Mouse (Mus musculus) gastrocnemius, postnatal 14 days (tissue): ENCODE measurements around the gene Cmya5. TPM values are rescaled to one million over a fixed set of nuclear protein-coding genes. Genes with fewer than 3 reads are reported as not detected.

Experiments used
- DNase-seq: peaks from one replicate; pipeline ENCODE4 v3.0.0; 2021; ENCODE audit warnings: mixed read lengths
- intact Hi-C: fragments of 180-260 bp; cut with DNase I; formaldehyde crosslinking; loops from one replicate; pipeline ENCODE4 v1.15.1; 2025; ENCODE audit warnings: low total_unique reads
- total RNA-seq, 2 experiments: library from RNA; stranded (reverse); gene quantifications; 2 replicates each; pipeline ENCODE4 v1.2.3; 2021

The Cmya5 gene
- total RNA-seq, 2 experiments from 2014 or later = 507 to 599 TPM

DNA sequence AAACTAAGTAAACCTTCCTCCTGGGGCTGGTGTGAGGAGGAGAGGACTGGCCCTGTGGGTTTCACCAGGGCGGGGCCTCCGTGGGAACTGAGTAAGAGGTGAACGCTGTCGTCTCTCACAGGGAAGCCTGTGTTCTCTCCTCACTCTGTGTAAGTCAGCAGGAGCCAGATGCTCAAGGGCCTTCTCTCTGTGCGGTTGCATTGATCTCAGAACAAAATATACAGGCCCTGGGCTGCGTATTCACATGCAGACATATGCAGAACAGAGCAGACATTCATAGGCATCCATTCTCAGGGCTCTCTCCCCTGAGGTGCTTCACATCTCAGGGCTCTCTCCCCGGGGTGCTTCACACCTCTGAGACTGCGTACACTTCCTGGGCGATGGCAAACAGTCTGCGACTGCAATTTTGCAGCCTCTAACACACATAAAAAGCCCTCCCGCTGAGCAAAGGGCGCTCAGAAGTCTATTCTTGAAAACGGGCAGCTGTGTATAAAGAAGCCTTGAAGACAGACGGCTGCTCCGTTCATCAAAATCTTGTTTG is 71.6 kb downstream of the Cmya5 start:
- intact Hi-C loops = loop anchor here (10.0 kb wide), 1 partner anchor 318 kb away; no protein-coding TSS in a partner anchor

DNA sequence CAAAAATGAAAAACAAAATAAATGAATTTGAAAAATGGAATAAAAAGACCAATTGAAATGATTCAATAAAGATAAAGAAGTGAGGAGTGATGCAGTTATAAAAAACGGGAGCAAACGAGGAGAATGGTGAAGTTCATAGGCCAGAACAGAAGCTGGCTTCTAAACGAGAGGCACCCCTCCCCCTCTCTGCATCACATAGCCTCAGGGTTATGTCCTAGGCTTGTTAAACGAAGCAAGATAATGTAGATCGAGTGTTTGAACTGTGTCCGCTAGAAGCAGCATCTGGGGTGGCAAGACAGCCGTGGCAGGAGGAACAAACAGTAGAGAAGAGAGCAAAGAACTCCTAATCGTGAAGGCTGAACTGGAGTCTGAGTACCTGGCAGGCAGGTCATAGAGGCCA is 74.1 kb downstream of the Cmya5 start:
- no peak for DNase-seq
- intact Hi-C loops = loop anchor here (10.0 kb wide), 1 partner anchor 316 kb away; no protein-coding TSS in a partner anchor

More for the DNA sequence above, 71.6 kb downstream of the Cmya5 start:
- no peak for DNase-seq

DNA sequence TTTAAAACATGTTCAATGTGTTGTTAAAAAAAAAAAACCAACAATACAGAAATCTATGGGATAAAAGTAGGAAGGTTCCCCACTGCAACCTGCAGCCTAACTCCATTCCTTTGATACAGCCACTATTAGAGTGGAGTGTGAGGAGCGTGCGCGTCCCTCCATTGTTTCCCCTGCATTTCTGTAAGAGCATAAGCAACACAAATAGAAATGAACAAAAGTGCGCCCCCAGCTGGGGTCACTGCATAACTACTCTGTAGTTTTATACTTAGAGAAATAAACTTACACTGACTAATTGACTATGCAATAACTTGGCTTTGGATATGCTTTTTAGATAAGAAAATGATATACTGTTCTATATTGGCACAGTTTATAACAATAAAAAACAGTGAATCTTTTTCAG is 75.0 kb downstream of the Cmya5 start:
- intact Hi-C loops = no loop called here
- peak; percentile 41 for DNase-seq

DNA sequence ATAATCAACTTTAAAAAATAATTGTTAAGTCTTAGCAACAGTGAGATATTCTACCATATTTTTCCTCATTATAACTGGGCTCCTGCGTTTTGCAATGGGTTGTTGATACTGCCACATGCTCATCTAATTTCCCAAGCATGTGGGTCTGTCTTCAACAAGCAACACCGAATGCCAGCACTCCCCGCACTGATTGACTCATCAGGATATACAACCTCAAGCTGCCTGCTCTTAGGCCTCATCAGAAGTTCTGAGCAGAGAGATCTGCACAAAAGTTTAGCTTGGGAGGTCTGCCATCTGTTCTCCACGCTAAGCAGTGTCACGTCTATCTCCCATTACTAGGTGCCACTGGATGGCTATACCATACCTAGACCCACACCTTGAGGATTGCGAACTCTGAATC is 76.2 kb downstream of the Cmya5 start:
- intact Hi-C loops = no loop called here
- DNase-seq = no peak

DNA sequence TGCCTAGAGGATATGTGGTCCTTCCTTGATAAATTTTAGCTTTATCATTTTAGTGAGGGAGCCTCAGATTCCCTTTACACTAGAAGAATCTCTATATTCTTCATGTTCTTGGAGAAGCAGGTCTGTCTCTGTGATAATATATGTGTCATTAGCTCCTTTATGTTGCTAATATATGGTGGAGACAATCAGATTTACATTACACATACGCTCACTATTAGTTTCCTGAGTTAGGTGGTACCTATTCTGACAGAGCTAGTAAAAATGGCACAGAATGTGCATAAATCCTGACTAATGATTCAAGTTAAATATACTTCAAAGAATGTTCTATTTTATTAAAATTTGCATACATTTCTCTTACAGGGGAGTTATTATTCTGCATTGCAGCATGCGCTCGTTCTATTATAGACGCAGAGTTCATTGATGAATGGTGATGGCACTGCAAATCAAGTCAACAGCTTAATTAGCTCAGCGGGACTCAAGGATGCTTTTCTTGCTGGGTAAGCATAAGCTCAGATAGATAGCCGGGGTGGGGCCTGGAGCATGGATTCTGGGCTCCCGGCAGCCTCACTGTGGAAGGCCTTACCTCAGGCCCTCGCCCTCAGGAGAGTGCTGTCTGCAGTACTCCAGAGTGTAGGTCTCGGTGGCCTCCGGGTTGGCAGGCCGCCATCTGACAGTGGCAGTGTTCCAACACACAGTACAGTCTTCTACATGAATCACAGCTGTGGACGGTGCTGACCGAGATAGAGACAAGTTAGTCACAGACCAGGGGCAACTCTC is 81.5 kb downstream of the Cmya5 start:
- DNase-seq = peak; percentile 68
- intact Hi-C loops = no loop called here

DNA sequence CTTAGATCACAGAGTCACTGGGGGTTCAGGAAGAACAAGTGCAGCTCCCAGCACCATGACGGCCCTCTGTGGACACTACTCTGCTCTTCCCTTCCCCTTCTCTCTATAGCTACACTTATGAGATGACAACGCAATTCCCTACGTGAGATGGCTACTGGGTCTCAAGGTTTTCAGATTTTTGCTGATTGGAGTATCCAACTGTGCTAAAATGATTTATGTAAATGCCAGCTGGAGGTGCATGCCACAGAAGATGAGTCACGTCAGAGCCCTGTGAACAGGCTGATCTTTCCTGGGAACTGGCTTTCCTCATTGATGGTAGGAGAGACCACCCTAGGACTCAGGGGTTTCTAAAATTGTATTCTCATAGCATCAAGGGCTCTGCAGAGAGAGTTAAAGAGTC is 83.2 kb downstream of the Cmya5 start:
- no peak for DNase-seq
- intact Hi-C loops = no loop called here

DNA sequence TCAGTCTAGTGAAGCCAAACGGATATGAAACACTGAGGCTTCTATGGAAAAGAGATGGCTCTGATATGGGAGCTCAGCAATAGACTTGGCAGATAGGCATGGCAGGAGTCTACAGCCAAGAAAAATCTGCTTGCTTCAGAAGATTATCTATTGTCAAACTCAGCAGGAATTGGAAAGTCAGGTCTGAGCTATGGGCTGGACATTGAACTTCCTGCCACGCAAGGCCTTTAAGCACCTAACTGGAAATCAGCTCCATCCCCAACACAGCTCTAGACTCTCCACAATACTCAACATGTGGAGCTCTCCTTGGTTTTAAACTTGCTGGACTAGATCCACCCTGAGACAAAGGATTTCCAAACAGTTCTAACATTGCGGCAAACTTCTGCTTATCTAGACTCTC is 84.1 kb downstream of the Cmya5 start:
- intact Hi-C loops = no loop called here
- no peak for DNase-seq

DNA sequence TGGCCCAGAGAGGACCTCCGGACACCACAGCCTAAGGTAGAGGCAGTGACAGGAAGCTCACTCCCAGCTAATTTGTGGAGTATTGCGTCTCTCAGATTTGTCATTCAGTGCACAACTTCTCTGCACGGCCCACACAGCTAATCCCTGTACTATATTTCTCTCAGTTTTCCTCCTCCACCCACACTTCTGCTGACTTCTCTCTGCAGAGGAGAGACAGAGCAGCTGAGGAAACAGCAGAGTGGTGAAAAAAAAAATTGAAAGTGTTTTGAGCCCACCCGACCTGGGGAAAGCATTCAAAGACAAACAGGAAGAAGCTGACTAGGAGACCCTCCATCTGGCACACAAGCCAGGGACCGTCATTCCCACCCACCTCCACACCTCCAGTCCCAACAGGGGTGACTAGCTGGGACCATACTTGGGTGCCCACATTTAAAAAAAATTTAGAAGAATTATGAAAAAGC is 85.9 kb downstream of the Cmya5 start:
- no peak for DNase-seq
- intact Hi-C loops = no loop called here

DNA sequence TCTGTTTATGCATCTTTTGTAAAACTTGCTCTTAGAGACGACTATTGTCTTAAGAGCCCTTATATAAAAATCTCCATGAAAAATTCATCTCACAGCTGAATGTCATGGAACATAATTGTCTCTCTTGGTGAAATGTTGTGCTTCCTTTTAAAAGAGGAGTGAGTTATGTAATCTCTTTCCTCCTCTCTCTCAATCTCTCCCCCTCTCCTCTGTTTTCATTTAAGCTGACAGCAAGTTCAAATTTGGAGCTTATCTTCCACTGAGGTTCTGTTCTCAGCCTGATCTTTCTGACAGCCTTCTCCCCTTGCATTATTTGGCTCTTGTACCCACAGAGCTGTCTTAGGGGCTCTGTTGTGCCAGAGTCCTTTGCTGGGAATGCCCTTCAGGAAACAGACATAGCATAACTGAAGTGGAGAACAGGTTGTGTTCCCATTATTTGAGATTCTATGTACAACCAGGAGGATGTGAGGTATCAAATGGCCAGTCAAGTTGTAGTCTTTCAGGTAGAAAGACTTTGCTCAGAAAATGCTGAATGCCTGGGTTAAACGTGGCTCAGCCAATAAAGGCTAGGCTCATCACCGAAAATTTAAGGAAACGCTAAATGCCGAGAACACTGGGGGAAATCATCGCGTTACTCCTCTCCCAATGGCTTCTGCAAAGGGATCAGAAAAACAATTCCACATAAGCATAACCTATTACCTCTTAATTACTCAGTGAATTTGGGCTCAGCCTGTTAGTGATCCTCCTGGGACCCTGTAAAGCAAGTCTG is 86.8 kb downstream of the Cmya5 start:
- DNase-seq = no peak
- intact Hi-C loops = no loop called here

DNA sequence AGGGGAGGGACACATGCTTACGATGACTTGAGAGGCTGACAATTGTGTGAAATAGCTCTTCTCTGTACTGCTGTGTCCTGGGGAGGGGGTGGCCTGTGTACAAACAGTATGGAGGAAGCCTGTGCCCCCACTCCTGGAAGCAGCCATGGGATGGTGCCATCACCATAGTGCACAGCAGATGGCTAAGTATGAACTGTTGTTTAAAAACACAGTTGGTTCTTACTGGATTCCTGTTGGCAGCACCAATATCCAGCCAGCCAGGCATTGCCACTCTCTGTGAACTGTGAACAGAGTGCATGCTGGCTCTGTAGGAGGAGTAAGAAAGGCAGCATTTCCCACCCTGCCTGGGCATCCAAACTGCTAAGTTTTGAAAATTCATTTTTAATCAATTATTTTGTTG is 88.4 kb downstream of the Cmya5 start:
- intact Hi-C loops = no loop called here
- DNase-seq = no peak

DNA sequence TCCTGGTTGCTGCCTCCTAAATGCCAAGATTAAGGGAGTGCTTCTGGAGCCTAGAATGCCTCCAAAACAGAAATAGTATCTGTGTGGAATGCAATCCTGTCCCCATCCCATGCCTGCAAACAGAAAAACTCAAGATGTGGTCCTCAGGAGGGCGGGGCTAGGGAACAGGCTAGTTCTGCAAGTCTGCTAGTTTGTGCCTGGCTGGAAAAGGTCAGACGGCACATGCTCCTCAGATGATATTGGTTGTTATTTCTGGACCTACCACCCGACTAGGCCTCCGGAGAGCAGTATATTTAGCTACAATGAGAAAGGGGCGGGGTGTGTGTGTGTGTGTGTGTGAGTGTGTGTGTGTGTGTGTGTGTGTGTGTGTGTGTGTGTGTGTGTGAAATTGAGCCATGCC is 93.0 kb downstream of the Cmya5 start:
- DNase-seq = peak; percentile 34
- intact Hi-C loops = no loop called here

DNA sequence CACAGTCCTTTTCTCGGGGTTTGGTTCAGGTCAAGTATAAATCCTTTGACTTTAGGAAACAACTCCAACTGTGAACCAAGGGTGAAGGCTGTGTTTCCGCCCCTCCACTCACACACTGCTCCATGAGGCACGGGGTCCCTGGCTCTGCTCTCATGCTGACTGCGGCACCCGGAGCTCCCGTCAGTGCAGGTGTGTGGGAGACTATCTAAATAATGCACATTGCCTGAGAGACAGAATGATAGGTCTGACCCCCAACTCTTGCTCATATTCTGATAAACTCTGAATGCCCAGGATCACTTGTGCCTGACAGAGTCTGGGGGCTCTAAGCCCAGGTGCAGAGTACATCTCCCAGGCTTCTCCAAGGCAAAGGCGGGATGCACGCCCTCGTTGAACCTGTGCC is 103.5 kb downstream of the Cmya5 start:
- no peak for DNase-seq
- intact Hi-C loops = no loop called here

DNA sequence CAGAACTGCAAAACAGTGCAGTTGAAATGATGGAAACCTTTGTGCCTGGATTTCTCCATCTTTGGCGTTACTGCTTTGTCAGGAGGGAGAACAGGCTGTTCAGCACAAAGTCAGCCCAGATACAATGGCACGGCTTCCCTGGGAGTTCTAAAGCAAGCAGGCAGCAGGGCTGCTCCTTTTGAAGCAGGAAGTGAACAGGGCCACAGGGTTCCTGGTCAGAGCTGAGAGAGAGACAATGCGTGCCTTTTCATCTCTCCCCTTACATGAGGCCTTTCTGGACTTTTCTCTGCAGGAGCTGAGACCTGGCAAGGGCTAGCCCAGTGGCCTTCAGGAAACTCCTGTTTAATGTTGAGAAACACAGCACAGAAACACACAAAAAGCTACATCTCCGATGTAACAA is 108.3 kb downstream of the Cmya5 start:
- intact Hi-C loops = no loop called here
- DNase-seq = no peak

DNA sequence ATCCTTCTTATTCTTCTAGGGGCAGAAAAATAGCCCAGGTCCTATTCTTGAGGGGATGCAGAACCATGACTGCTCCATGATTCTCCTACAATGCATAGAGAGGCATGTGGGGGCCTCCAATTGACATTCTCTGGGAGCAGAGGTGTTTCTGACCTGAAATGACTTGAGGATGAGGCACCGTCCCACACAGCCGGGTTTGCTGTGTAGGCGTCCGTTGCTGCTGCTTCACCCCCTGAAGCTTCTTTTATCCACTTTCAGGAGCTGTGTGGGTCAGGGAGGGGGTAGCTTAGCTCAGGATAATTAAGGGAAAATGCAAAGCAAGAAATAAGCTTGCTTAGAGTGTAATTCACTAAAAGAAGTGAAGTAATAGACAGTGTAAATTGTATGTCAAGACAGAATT is 115.2 kb downstream of the Cmya5 start:
- DNase-seq = no peak
- intact Hi-C loops = no loop called here

DNA sequence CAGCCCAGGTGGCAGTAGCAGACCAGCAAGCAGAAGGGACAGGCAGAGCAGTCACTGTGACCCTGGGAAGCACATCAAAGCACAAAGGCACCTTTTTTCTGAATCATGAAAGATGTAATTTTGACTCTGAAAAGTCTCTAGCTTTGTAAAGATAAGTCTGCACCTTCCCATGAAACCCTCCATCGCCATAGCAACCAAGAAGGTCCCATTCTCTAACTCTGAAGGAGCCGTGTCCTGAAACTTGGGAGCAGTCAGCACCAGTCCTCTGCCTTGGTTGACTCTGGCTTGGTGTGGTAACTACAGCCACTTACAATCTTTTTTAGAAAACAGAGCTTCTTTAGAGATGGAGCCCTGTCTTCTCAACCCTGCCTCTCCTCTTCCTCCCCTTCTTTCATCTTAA is 119.7 kb downstream of the Cmya5 start:
- no peak for DNase-seq
- intact Hi-C loops = no loop called here

DNA sequence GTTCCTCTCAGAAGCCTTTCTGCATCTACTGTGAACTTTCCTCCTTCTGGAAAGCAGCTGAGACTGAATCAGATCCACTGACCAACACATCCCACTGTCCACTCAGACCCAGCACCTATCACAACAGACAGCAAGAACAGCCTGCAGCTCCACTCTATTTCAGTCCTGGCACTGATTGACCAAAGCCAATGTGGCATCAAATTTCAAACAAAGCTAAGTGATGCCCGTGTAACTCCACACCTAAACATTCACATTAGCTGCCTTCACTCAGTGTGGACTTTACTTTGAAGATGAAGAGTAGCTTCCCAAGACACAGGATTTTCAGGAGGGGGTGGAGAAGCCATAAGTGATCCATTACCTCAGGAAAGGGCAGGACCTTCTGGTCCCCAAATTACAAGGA is 122.4 kb downstream of the Cmya5 start:
- intact Hi-C loops = no loop called here
- no peak for DNase-seq

DNA sequence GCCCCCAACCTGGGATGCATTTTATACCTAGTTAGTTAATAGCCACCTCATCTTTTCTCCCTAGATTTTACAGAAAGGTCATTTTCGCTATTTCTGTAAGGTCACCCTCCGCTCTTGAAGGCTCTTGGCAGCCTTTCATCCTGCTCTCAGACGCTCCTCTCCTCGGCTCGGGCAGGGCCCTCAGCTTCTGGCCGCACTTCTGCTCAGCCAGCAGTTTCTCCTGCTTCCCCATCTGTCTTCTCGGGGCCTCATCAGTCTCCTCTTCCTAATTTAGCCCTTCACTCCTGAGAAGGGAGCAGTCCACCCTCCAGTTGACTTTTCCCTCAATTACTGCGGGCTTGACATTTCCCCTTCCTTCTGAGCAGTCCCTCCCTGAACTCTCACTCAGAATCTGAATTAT is 131.6 kb downstream of the Cmya5 start:
- peak; percentile 65 for DNase-seq
- intact Hi-C loops = no loop called here

DNA sequence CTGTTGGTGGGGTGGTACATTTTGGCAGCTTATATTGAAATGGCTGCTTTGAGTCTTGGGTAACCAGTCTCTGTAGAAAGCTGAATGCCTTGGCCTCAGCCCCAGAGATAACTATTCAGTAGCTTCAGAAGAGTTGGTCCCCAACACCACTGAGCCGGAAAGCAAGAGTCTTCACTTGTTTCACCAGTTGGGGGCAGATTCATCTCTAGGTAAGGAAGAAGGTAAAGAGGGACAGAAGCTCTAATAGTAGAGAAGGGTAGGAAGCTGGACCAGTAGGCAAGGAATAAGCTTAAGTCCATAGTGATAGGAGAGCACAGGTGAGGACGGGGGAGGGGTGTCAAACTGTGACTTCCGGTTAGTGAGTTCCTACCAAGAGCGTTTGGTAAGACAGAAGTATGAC is 133.2 kb downstream of the Cmya5 start:
- intact Hi-C loops = no loop called here
- no peak for DNase-seq

DNA sequence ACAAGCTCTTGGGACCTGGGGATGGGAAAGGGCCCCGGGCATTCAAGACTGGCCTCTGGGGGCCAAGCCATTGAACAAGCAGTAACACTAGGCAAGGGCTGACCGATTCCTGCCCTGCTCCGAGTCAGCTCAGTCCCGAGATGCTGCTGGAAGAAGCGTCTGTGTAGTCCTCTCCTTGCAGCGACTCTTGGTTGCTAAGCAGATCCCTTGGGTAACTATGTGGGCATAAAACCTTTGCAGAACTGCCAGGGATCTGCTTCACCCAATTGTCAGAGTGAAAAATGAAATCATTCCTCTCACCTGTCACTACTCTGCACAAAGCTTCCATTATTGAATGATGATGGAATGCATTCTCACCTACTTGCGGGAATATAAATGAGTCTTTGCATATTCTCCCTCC is 134.0 kb downstream of the Cmya5 start:
- intact Hi-C loops = no loop called here

DNA sequence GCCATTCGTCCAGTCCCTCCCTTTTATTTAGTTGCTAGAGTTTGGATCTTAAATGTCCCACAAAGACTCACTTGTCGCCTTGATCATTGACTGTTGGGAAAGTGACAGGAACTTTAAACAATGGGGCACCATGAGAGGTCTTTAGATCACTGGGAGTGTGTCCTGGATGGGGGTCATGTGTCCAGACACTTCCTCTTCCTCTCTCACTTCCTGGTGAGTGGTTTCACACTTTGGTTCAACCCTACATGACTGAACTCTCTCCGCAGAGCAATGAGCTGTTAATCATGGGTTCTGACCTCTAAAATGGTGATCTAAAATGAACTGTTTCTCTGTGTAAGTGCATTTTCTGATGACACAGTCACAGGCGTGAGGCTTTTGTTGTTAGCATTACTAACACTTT is 137.4 kb downstream of the Cmya5 start:
- intact Hi-C loops = no loop called here
- DNase-seq = no peak

More for the DNA sequence above, 134.0 kb downstream of the Cmya5 start:
- DNase-seq = no peak

DNA sequence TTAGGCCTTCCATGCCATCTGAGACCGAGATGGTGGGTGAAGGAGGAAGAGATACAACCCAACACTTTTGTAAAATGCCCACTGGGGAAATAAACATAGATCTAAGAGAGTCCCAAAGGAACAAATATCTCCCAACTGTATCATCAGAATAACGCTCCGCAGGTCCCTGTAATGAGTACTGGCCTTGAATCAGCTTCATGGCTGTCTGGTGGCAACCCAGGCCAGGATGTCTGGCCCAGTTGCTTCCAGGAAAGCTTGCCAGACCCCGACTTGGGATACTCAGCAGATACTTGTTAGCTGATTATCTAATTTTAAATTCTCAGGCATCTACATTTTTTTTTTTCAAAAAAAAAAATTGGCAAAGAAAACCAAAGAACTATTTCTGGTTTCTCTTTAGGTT is 138.2 kb downstream of the Cmya5 start:
- peak; percentile 45 for DNase-seq

More for the DNA sequence above, 138.2 kb downstream of the Cmya5 start:
- intact Hi-C loops = no loop called here
